Mouse (Mus musculus): ENCODE measurements around the gene Tmtc4. TPM values are rescaled to one million over a fixed set of nuclear protein-coding genes. Genes with fewer than 3 reads are reported as not detected.

The Tmtc4 gene
- polyA plus RNA-seq, 1 experiment from 2014 or later, result 14.6 TPM

Other genes starting within 250 kb of the Tmtc4 start
- 13.0 and 15.0 TPM in 2 replicates for gene Ggact, start 70.3 kb downstream of the Tmtc4 start, polyA plus RNA-seq (2015; fragmentation: Nextera tagmentation; extraction: Ambion mirVana)